Mouse (Mus musculus): Measurements from ENCODE around the gene Kif18a.

Kif18a gene

DNA sequence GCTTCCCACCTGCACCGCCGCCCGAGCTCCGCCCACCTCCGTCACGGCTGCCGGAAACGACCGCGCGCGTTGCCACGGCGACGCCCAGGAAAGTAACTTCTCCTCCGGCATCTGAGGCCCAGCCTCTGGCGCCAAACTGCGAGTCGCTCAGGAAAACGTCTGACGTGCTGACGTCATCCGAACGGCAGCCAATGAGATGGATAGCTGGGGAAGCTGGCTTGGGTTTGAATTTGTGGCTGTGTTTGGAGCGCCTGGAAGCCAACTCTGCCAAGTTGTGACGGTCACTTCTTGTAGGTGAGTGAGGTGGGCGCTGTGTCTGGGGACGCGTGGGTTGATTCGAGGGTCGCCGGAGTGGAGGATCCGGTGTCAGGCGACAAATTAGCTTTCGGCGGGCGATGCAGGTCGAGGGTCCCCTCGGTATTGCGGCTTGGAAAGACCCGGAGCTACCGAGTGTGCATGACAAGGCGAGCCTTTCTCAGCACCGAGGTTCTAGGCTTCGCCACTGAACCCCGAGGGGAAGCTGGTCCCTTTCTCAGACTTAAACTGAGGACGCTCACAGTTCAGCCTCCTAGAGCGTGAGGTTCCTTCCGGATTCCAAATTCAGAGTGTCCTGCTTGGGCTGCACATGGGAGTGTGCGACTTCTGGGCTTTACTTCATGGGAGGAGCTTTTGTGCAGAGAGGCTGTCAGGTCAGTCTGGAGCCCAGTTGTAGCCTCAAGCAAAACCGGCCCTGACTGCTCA lies at the start of gene Kif18a, which contains the start of gene Mettl15:
Gene Kif18a (plus strand): TSS at position 139 of the 741 bp plus-strand sequence.
Gene Mettl15 (minus strand): TSS at position 149 of the 741 bp plus-strand sequence.
- peak; percentile 98 for DNase-seq (ENCODE audit: low read depth, low spot score)

GRCm38 (mm10) chr2:109233876-109234275 lies 46.7 kb upstream of the Kif18a start:
- DNase-seq (ENCODE audit: low read depth, low spot score): no peak

- no peak for DNase-seq (ENCODE audit: low read depth, low spot score)
These were observed 44.8 kb upstream of the Kif18a start for GRCm38 (mm10) chr2:109235741-109236140.

DNA sequence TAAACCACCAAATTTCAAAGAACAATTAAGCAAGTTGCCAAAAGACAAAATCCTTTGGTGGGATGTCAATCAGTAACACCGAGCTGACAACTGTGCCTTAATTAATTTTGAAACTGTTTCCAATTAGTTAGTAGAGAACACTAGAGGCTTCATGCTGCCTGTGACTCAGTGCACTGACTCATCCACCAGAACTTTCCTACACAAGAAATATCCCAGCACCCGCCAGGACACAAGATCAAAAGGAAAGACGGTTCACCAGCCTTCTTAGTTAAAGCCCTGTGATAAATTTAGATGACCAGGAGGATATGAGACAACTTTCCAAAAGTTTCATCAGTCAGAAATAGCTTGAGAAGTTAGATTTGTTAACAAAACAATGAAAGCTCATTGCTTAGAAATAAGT lies 38.6 kb upstream of the Kif18a start:
- no peak for DNase-seq (ENCODE audit: low read depth, low spot score)

DNA sequence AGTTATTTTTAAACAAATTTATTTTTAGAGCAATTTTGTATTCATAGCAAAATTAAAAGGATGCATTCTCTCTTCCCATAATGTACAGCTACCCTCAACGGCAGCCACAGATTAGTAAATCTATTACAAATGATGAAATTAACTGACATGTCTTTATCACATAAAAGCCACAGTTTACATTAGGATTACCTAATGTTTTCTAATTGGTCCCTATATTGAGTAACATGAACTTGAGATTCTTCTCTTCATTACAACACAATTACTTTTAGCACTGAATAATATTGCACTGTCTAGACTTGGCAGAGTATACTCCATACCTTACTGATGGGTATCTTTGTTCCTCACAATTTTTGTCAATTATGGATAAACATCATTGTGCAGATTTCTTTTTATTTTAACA lies 17.8 kb upstream of the Kif18a start:
- DNase-seq (ENCODE audit: low read depth, low spot score): no peak

GRCm38 (mm10) chr2:109273098-109273497 lies 7.4 kb upstream of the Kif18a start:
- DNase-seq (ENCODE audit: low read depth, low spot score): no peak

GRCm38 (mm10) chr2:109277593-109277992 lies 2.9 kb upstream of the Kif18a start:
- no peak for DNase-seq (ENCODE audit: low read depth, low spot score)

GRCm38 (mm10) chr2:109278036-109278435 lies 2.5 kb upstream of the Kif18a start:
- peak; percentile 61 for DNase-seq (ENCODE audit: low read depth, low spot score)

- no peak for DNase-seq (ENCODE audit: low read depth, low spot score)
These were observed 302 bp upstream of the Kif18a start for GRCm38 (mm10) chr2:109280272-109280599.

DNA sequence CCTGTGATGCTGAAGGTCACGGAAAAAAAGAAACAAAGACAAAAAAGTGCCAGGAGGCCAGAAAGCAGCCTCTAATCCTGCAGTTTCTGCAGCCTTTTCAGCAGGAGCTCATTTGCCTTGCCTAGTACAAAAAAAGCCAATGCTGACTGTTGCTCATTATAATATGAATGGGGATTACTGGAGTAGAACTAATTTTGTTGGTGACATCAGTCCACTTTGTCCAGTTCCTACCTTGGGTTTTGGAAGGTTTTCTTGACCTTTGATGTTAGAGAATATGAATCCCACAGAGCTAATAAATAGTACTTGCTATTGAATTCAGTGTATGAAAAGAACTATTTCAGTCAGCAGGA lies 778 bp downstream of the Kif18a start:
- DNase-seq (ENCODE audit: low read depth, low spot score): no peak

GRCm38 (mm10) chr2:109284121-109284520 lies 3.6 kb downstream of the Kif18a start:
- DNase-seq (ENCODE audit: low read depth, low spot score): no peak

DNA sequence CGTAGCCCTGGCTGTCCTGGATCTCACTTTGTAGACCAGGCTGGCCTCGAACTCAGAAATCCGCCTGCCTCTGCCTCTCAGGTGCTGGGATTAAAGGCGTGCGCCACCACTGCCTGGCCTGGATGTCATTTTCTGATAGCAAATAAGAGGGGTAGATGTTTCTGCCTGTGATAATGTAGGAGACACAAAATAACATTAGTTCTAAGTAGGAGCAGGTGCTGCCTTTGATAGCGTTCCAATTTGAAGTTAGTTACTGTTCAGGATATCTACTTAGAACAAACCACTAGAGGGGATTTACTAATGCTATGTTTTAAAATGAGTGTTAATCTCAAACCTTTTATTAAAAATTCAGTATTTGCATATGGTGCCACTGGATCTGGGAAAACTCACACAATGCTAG lies 8.8 kb downstream of the Kif18a start:
- DNase-seq (ENCODE audit: low read depth, low spot score): no peak

DNA sequence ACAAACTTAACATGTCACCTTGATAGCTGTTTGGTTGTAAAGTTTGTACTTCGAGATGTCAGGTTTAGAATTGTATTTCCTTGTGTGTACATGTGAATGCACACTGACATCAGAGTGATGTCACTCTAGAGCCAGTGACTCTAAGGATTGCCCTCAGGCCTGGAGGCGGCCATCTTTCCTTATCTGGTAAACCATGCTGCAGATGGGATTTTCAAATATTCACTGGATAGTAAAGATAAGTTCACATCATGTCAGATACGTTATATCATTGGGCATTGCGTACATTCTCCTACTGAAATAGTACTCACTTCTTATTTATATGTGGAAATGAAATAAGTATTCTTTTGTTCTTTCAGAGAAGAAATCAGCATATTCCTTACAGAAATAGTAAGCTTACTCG lies 15.7 kb downstream of the Kif18a start:
- no peak for DNase-seq (ENCODE audit: low read depth, low spot score)

GRCm38 (mm10) chr2:109298160-109298559 lies 17.6 kb downstream of the Kif18a start:
- DNase-seq (ENCODE audit: low read depth, low spot score): no peak

- no peak for DNase-seq (ENCODE audit: low read depth, low spot score)
These were observed 21.7 kb downstream of the Kif18a start for GRCm38 (mm10) chr2:109302234-109302633.

GRCm38 (mm10) chr2:109303638-109304037 lies 23.1 kb downstream of the Kif18a start:
- no peak for DNase-seq (ENCODE audit: low read depth, low spot score)

DNA sequence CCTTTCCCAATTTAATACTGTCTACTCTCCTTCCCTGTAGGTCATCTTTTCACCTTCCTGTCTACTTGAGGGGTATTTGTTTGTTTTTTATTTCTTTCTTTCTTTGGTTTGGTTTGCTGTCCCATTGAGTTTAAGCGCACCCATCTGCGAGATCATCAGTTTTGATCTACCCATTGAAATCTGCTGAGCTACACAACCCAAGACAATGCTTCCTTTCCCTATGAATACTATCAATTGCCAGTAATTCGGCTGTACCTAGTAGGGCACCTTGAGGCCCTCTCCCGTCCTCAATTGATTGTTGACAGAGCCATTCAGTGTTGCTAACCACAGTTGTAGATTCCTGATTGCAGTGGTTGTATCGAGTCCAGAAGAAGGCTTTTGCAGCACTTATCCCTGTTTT lies 30.8 kb downstream of the Kif18a start:
- no peak for DNase-seq (ENCODE audit: low read depth, low spot score)

GRCm38 (mm10) chr2:109331807-109332206 lies 51.3 kb downstream of the Kif18a start:
- DNase-seq (ENCODE audit: low read depth, low spot score): no peak

DNA sequence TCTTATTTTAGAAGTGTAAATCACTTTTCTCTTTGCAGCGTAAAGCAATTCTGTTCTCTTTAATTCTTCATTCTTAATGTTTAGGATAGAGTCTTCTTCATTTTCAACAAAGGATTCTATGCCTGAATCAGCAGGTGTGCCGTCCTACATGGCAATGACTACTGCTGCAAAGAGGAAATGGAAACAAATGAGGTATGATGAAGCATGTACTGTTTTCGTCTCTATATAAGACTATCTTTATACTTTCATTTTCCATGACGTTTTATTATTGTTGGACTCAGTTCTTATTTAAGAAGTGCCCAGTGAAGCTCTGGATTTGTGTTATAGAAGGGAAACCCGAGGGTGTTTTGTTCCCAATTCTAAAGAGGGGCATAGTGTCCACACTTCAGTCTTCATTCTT lies 53.7 kb downstream of the Kif18a start:
- no peak for DNase-seq (ENCODE audit: low read depth, low spot score)

GRCm38 (mm10) chr2:109335765-109336164 lies 55.2 kb downstream of the Kif18a start:
- no peak for DNase-seq (ENCODE audit: low read depth, low spot score)

DNA sequence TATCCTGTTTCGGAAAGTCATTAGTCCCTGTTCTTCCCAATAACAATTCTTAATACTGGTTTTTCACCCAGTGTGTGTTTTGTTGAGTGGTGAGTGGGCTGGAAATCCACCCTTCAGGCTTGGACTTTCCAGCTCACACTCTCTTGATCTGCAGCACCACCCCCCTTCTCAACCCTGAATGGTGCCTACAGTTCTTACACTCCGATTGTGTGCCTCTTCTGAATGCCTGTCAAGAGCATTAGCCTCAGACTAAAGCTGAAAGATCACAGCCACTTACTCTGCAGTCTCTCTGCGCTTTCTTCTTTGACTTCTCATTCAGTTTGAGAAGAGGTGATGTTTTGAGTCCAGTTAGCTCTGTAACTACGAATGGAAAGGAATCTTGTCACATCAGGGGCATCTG lies 64.8 kb downstream of the Kif18a start:
- DNase-seq (ENCODE audit: low read depth, low spot score): no peak

DNA sequence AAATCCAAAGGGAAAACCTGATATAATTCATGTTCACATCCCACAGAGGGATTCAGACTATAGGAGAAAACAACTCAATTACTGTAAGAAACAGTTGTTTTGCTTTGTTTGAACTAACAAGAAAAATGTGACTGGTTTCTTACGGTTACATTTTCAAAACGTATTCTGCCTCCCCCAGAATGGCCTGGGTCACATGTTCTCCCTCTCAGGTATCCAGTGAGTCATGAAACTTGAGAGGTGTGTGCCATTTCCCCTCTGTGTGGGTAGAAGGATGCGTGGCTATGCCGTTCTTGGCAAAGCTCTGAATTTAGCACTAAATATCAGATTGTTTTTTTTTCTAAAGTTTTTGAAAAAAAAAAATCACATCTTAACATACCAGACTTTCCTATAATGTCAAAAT lies 68.2 kb downstream of the Kif18a start:
- DNase-seq (ENCODE audit: low read depth, low spot score): no peak

DNA sequence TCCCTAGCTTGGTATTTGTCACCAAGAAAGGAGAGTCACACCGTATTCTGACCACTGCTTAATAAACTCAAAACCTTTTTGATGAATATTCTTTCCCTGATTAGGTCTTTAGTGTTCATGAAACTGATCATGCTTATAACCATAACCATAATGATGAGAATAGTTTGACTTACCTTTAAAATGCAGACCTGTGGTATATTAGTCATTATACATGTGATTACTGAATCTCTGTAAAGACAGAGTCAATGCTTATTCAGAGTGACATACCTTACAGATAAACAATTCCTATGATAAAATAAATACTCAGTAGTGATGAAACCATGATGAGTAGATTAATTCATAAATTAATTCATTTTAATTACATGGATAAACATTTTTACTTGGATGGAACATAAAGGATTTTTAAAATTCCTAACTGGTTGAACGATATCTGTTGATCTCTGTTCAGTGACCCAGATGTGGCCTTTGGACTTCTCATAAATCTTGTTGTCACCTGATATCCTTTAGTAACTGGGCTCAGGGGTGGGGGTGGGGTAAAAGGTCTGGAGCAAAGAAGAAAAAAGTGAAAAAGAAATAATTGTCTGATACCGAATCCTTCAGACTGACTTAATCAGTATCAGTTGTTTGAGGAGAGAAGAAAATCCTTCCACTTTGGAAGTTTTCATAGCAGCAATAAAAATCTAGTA lies 78.1 kb downstream of the Kif18a start:
- no peak for DNase-seq (ENCODE audit: low read depth, low spot score)
